Mouse (Mus musculus) lung, adult 2 months (tissue): Measurements from ENCODE around the gene Igbp1b. TPM values are rescaled to one million over a fixed set of nuclear protein-coding genes. Genes with fewer than 3 reads are reported as not detected.

Experiments
- DNase-seq: peaks from one replicate; pipeline ENCODE4 v3.0.0; 2022
- H3K4me1 ChIP-seq: fragments of 200-500 bp; 2 replicates; pipeline ENCODE4 v1.6.1; 2011; ENCODE audit warnings: low read length; ENCODE audit not compliant: control insufficient read depth, insufficient read depth
- H3K4me3 ChIP-seq: fragments of 200-500 bp; replicated peaks from 2 replicates; pipeline ENCODE3; 2011; ENCODE audit warnings: low read depth, mild to moderate bottlenecking, control low read depth, low read length; ENCODE audit errors: extremely low read depth
- CTCF ChIP-seq: fragments of 200-500 bp; IDR thresholded peaks from 2 replicates; pipeline ENCODE4 v1.5.1; 2011; ENCODE audit warnings: mild to moderate bottlenecking, low read length, control low read depth; ENCODE audit not compliant: insufficient read depth
- POLR2A ChIP-seq: fragments of 200-500 bp; IDR thresholded peaks from 2 replicates; pipeline ENCODE4 v1.6.1; 2011; ENCODE audit warnings: low read depth, mild to moderate bottlenecking, control low read depth, low read length, borderline replicate concordance; ENCODE audit errors: extremely low read depth
- WGBS: fragments of 180-500 bp; shearing (Covaris S2); methylation state at CpG from one replicate; pipeline ENCODE4 v1.1.7; 2018; 5-methylcytosine and 5-hydroxymethylcytosine counted together
- polyA plus RNA-seq: library from polyadenylated mRNA; depleted of rRNA; stranded (reverse); fragments of >200 nt; gene quantifications from 2 replicates; pipeline ENCODE4 v1.2.3, GENCODE M21; 2012; rRNA removed

Gene Igbp1b
- polyA plus RNA-seq: not detected in 2 replicates

DNA sequence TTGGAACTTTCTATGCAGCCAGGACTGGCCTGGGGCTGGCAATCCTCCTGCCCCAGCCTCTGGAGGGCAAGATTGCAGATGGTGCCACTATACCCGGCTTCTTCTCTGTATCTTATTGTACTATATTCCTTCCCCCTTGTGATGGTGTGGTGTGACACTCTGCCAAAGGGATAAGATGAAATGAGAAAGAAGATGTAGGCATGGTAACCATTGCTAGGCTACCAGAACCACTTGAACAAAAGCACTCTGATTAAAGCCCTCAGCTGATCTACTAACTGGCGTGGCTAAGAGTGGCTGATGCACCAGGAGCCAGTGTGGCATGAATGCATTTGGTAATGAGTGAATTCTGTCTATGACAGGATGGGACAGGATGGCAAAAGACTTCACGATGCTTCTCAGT, at the start of gene Igbp1b:
TSS of gene Igbp1b (minus strand) at position 29 of the 400 bp plus-strand sequence.
- TF ChIP-seq CTCF: no peak
- no peak for DNase-seq
- 77% methylated on average over 3 of the region's 3 CpGs for whole genome bisulfite sequencing
- H3K4me3 ChIP-seq: no peak within 1 kb of the TSS
- no peaks in the 10 kb centered on the region for H3K4me1 ChIP-seq

DNA sequence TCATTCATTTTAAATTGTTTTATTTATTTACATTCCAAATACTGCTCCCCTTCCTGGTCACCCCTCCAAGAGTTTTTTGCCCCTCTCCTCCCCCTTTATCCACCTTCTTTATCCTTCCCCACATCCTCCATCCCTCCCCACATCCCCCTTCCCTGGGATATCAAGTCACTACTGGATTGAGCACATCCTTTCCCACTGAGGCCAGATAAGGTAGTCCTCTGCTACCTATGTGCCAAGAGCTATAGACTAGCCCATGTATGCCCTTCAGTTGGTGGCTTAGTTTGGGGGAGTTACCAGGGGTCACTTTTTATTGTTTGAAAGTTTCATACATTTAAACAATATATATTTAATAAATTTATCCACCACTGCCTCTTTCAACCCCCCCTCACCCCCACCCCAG, 24.6 kb upstream of the Igbp1b start:
- TF ChIP-seq POLR2A (no peak), CTCF (no peak)
- no peak for DNase-seq
- no peaks in the 10 kb centered on the region for H3K4me1 ChIP-seq
- H3K4me3 ChIP-seq: no peak overlapping the region

GRCm38 (mm10) chr6:138672704-138673141, 14.4 kb upstream of the Igbp1b start:
- no peaks in the 10 kb centered on the region for H3K4me1 ChIP-seq
- TF ChIP-seq CTCF (no peak), POLR2A (no peak)
- DNase-seq: no peak
- WGBS: 10% methylated on average over 2 of the region's 2 CpGs
- no peak overlapping the region for H3K4me3 ChIP-seq

DNA sequence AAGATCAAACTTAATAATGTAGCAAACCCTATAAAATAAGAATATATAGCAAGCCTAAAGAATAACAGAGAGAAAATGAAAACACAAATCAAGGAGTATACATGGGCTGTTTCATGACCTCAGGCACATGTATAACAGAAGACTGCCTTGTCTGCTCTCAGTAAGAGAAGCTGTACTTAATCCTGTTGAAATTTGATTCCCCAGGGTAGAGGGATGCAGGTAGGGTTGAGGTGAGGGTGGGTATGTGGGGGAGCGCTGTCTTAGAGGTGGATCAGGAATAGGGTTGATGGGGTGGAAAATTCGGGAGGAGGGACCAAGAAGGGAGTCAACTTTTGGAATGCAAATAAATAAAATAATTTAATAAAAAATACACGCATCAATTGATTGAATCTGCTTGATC, 7.1 kb upstream of the Igbp1b start:
- no peak for DNase-seq
- WGBS: 67% methylated on average over 3 of the region's 3 CpGs
- TF ChIP-seq CTCF (no peak), POLR2A (no peak)
- H3K4me3 ChIP-seq: no peak overlapping the region
- no peaks in the 10 kb centered on the region for H3K4me1 ChIP-seq

DNA sequence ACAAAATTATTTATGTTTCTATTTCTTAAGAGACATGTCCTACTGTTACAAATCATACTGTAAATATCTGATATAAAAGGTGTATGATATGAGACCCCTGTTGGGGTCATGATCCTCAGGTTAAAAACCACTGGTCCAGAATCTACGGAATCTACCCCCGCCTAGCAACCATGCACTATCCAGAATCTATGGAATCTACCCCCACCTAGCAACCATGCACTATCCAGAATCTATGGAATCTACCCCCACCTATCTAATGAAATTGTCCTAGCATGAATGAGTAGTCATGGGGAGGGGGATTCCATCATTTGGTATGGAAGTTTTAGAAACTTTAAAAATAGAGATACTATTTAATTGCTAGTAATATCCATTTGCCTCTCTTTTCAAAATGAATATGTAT, 12.7 kb downstream of the Igbp1b start:
- no peak for TF ChIP-seq CTCF
- TF ChIP-seq POLR2A: no peak
- WGBS: 94% methylated on average over 2 of the region's 2 CpGs
- DNase-seq: no peak
- no peaks in the 10 kb centered on the region for H3K4me1 ChIP-seq
- no peak overlapping the region for H3K4me3 ChIP-seq

- WGBS: 37% methylated on average over 4 of the region's 4 CpGs
- no peak for TF ChIP-seq CTCF
- TF ChIP-seq POLR2A: no peak
- no peaks in the 10 kb centered on the region for H3K4me1 ChIP-seq
- DNase-seq: no peak
- no peak overlapping the region for H3K4me3 ChIP-seq
These were observed 19.0 kb downstream of the Igbp1b start for GRCm38 (mm10) chr6:138639351-138639750.

- H3K4me3 ChIP-seq: no peak overlapping the region
- no peak for TF ChIP-seq CTCF
- no peak for TF ChIP-seq POLR2A
- no peaks in the 10 kb centered on the region for H3K4me1 ChIP-seq
- DNase-seq: no peak
These were observed 37.6 kb downstream of the Igbp1b start for GRCm38 (mm10) chr6:138620786-138621185.

- no peak for TF ChIP-seq POLR2A
- TF ChIP-seq CTCF: no peak
- DNase-seq: no peak
- 79% methylated on average over 3 of the region's 3 CpGs for WGBS
- Histone ChIP-seq H3K4me1 (no peaks in the 10 kb centered on the region), H3K4me3 (no peak overlapping the region)
These were observed 39.9 kb downstream of the Igbp1b start for GRCm38 (mm10) chr6:138618396-138618795.

Other genes starting within 250 kb of the Igbp1b start
- 0.31 TPM in 1 of 2 replicates, not detected in the other for gene Lmo3, start 76.6 kb downstream of the Igbp1b start, polyA plus RNA-seq